Mouse (Mus musculus): ENCODE measurements around the gene Zfand3. TPM values are rescaled to one million over a fixed set of nuclear protein-coding genes. Genes with fewer than 3 reads are reported as not detected.

The Zfand3 gene
- polyA plus RNA-seq, 1 experiment from 2014 or later = 59.5 TPM

DNA sequence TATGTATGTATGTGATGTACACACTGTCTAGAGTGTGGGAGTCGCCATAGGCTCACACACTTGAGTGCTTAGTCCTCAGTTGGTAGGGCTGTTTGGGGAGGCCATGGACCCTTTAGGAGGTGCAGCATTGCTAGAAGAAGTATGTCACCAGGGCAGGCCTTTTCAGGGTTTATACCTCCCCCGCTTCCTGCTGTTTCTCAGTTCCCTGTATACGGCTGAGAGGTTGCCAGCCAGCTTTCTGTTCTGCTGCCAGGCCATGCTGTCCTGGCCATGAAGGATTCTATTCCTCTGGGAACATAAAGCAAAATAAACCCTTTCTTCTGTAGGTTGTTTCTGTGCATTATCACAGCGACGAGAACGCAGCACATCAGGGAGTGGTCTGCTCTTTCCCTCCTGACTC, 255.4 kb downstream of the Zfand3 start:
- 71% methylated on average over 6 of the region's 6 CpGs for WGBS
- no peak for DNase-seq (ENCODE audit: low spot score)
- no peaks in the 10 kb centered on the region for H3K9me3 ChIP-seq (replicated peaks; ENCODE audit: control insufficient read depth, low read length)
- H3K27me3 ChIP-seq (replicated peaks; ENCODE audit: control insufficient read depth, insufficient read depth, low read length) = 0 out of 2 replicates have a peak, but pooled peaks cover 3% of the 10 kb centered on the region
- no peak for ATAC-seq
- no peak overlapping the region for H3K27ac ChIP-seq (ENCODE audit: low read depth, low read length)
- no peaks in the 10 kb centered on the region for H3K36me3 ChIP-seq (ENCODE audit: control insufficient read depth, insufficient read depth, low read length)
- H3K9ac ChIP-seq (ENCODE audit: low read length) = no peak overlapping the region
- H3K4me2 ChIP-seq (ENCODE audit: low read length) = no peak overlapping the region
- H3K4me1 ChIP-seq (ENCODE audit: control insufficient read depth, insufficient read depth, low read length) = peaks cover 25% of the 10 kb centered on the region
- H3K4me3 ChIP-seq (ENCODE audit: low read depth, low read length) = no peak overlapping the region

Other genes with a start within 250 kb of the Zfand3 start
- gene Mdga1, start 34.6 kb upstream of the Zfand3 start, polyA plus RNA-seq (2014; fragmentation: Nextera tagmentation; extraction: Ambion mirVana) = 9.4 and 9.9 TPM in 2 replicates